Mouse (Mus musculus) urinary bladder, adult 2 months (tissue): Measurements from ENCODE around the gene Cyfip2. TPM values are rescaled to one million over a fixed set of nuclear protein-coding genes. Genes with fewer than 3 reads are reported as not detected.
"Not testable (repeated sequence)": the region's sequence is repeated elsewhere in the genome, so short reads cannot be mapped to it uniquely, and the experiment has no call there.

ENCODE experiments used
- DNase-seq: peaks from one replicate; pipeline ENCODE4 v3.0.0; 2022; ENCODE audit warnings: low spot score
- polyA plus RNA-seq: library from polyadenylated mRNA; depleted of rRNA; stranded (reverse); fragments of >200 nt; gene quantifications from 2 replicates; pipeline ENCODE4 v1.2.3, GENCODE M21; 2012; rRNA removed

Cyfip2 gene
- polyA plus RNA-seq, 1 experiment, result 5.1 TPM

DNA sequence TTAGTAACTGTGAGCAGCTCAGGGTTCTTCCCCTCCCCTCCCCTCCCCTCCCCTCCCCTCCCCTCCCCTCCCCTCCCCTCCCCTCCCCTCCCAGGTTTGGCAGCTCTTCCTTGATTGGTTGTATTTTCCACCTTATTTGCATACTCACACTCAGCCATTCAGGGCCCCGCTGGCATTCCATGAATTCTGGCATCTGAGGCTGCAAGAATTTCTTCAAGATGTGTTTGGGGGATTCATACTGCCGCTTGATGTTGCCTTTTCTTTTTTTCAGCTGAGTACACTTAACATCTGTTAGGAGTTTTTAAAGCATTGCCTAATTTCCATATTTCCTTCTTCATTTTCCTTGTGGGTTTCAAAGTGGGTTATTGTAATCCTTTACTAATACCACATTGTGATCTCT, 124.4 kb downstream of the Cyfip2 start:
- no peak for DNase-seq

DNA sequence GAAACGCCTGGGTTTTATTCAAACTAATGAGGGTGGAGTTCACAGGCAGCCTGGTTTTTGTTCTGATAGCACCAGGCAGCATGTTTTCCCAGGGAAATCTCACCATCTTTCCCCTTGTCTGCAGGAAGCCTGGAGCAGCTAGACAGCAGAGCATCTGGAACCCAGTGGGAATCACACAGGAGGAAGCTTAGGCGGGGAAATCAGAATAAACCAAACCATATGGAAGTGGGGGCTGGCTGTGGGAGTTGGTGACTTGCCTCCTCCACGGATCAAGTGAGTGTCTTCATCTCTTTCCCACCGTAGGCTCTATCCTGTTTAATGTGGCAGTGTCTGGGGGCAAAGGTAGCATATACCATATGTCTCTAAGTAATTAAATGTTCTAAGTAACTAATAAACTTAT, 127.2 kb downstream of the Cyfip2 start:
- DNase-seq, result no peak

GRCm38 (mm10) chr11:46184946-46185345, 127.7 kb downstream of the Cyfip2 start:
- no peak for DNase-seq

DNA sequence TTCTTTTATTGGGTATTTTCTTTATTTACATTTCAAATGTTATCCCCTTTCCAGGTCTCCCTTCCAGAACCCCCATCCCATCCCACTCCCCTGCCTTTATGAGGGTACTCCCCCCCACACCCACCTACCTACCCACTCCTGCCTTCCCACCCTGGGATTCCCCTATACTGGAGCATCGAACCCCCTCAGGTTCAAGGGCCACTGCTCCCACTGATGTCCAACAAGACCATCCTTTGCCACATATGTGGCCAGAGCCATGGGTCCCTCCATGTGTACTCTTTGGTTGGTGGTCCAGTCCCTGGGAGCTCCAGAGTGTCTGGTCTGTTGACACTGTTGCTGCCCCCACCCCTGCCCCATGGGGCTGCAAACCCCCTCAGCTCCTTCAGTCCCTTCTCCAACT, 130.6 kb downstream of the Cyfip2 start:
- DNase-seq, result not testable (repeated sequence)

DNA sequence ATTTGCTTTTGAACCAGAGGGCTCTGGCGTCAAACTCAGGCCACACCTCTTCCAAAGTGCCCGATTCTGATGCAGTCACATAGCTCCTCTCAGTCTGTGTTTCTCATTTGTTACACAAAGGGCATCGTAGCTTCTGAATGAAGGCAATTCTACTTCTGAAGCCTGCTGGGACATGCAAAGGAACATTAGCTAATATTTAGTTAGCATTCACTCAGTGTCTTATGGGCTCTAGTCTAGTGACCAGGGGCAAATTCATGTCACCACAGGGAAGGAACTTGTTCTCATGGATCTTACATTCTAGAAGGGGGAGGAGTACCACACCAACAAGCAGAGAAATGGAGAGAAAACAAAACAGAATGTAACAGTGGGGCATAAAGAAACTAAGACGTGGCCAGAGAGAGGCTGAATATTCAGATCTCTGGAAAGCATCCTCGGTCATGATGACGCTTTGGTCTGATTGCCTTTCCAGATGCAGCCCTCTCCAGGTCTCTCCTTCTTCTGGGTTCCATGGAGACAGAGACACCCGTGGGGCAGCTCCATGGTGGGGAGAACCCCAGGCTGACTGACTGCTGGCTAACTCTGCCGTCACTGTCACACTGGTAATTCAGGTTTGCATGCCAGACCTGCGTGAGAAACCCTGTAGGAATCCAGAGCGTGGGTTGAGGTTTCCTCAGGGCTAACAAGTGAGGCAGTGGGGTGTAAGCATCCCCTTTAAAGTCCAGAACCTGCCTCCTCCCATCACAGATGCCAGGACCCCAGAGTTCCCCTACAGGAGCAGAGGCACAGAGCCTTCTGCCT, 135.2 kb downstream of the Cyfip2 start:
- DNase-seq, result no peak

- DNase-seq, result no peak
Observed at GRCm38 (mm10) chr11:46176155-46176554, 136.5 kb downstream of the Cyfip2 start.

GRCm38 (mm10) chr11:46172128-46172527, 140.5 kb downstream of the Cyfip2 start:
- no peak for DNase-seq

DNA sequence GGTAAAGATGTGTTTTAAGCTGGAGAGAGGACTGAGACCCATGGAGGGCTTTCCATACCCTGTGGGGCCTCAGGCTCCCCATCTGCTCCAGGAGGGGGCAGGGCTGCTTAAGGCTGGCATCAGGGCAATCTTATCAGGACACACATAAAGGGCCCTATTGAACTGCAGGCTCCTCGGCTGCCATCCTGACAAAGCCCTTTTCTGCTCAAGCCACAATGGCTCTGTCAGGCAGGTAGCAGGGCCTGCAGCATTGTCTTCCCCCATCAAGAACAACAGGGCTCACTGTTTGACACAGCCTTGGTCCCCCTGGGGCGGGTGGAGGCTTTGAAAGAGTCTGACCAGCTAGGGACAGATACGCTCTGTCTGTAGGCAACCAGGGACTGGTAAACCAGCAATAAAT, 142.8 kb downstream of the Cyfip2 start:
- no peak for DNase-seq

GRCm38 (mm10) chr11:46168506-46168905, 144.2 kb downstream of the Cyfip2 start:
- no peak for DNase-seq

DNA sequence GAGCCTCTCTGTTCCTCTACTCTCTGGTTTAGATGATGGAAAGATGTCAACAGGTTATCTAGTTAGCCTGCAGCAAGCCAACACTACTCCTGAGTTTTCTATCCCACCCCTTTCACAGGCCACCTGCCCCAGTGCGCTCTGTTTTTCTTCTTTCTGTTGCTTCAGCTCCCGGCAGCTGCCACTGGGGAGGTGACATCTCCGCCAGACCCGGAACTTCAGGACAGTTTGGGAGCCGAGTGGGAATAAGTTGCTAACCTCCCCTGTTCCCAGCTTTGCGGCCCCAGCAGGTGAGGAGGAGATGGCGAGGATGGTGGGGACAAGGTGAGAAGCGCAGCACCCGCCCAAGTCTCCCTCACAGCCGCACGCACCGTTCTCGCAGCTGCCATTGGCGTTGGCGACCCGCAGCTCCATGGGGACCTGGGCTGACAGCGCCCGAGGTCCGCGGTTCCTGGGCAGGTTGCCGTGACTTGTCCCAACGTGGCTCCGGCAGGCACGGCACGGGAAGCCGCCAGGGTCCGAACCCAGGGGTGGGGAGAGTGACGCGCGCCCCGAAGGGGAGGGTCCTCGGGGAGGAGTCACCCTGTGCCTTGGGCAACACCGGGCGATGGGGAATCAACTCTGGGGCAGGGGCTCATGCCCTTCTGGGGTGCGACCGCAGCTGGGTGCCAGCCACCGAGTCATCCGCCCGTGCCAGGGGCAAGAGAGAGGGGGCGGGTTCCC, 146.6 kb downstream of the Cyfip2 start, which contains the start of gene Nipal4:
Gene Nipal4 (minus strand): TSS at position 643 of the 720 bp plus-strand sequence.
- DNase-seq, result peak; percentile 68

GRCm38 (mm10) chr11:46157462-46157861, 155.2 kb downstream of the Cyfip2 start:
- DNase-seq, result no peak

- DNase-seq, result no peak
Observed at GRCm38 (mm10) chr11:46156945-46157344, 155.7 kb downstream of the Cyfip2 start.

- DNase-seq, result no peak
Observed at GRCm38 (mm10) chr11:46146619-46147018, 166.0 kb downstream of the Cyfip2 start.

- DNase-seq, result no peak
Observed at GRCm38 (mm10) chr11:46145163-46145875, 167.3 kb downstream of the Cyfip2 start.

Other genes starting within 250 kb of the Cyfip2 start
- gene Nipal4, start 146.4 kb downstream of the Cyfip2 start, polyA plus RNA-seq, result 40.3 and 48.3 TPM in 2 replicates
- gene Fndc9, start 77.3 kb downstream of the Cyfip2 start, polyA plus RNA-seq, result 0.07 TPM in 2 replicates
- gene Itk, start 76.7 kb upstream of the Cyfip2 start, polyA plus RNA-seq, result 0.47 and 0.65 TPM in 2 replicates
- gene Fam71b, start 83.7 kb upstream of the Cyfip2 start, polyA plus RNA-seq, result not detected in 2 replicates
- gene Med7, start 124.1 kb upstream of the Cyfip2 start, polyA plus RNA-seq, result 37.6 and 38.1 TPM in 2 replicates
- 0.37 and 0.46 TPM in 2 replicates for gene Havcr2, start 142.1 kb upstream of the Cyfip2 start, polyA plus RNA-seq
- gene Gm12169, start 211.4 kb upstream of the Cyfip2 start, polyA plus RNA-seq, result not detected in 2 replicates